Mouse (Mus musculus) forebrain, embryonic 11.5 days (tissue): ENCODE results near the gene Wars2. TPM values are rescaled to one million over a fixed set of nuclear protein-coding genes. Genes with fewer than 3 reads are reported as not detected.

Source experiments
- ATAC-seq: fragments of 200-750 bp; cut with Nextera tagmentation; replicated peaks from 2 replicates; pipeline ENCODE4 v1.8.0; 2017; ENCODE audit warnings: moderate TSS enrichment; ENCODE audit not compliant: low FRiP score
- DNase-seq: peaks from one replicate; pipeline ENCODE4 v3.0.0-alpha.2; 2017; ENCODE audit warnings: low spot score
- H3K27ac ChIP-seq: fragments of 300-500 bp; sonication (generic); 2 replicates; pipeline ENCODE4 v1.5.1; 2014; ENCODE audit warnings: low read depth, low read length
- H3K27me3 ChIP-seq: fragments of 300-500 bp; sonication (generic); 2 replicates; pipeline ENCODE4 v1.6.1; 2014; ENCODE audit warnings: mild to moderate bottlenecking, low read length, mixed read lengths; ENCODE audit not compliant: control insufficient read depth, insufficient read depth
- H3K36me3 ChIP-seq: fragments of 300-500 bp; sonication (generic); 2 replicates; pipeline ENCODE4 v1.6.1; 2014; ENCODE audit warnings: mild to moderate bottlenecking, low read length, moderate library complexity, mixed read lengths; ENCODE audit not compliant: control insufficient read depth, insufficient read depth
- H3K4me1 ChIP-seq: fragments of 300-500 bp; sonication (generic); replicated peaks from 2 replicates; pipeline ENCODE4 v1.6.1; 2014; ENCODE audit warnings: low read length, mixed read lengths; ENCODE audit not compliant: control insufficient read depth, insufficient read depth
- H3K4me2 ChIP-seq: fragments of 300-500 bp; sonication (generic); 2 replicates; pipeline ENCODE4 v1.6.1; 2014; ENCODE audit warnings: low read depth, mild to moderate bottlenecking, low read length, moderate library complexity, mixed read lengths; ENCODE audit not compliant: severe bottlenecking
- H3K4me3 ChIP-seq: fragments of 300-500 bp; sonication (generic); 2 replicates; pipeline ENCODE4 v1.5.1; 2014; ENCODE audit warnings: low read depth, low read length
- H3K9ac ChIP-seq: fragments of 300-500 bp; sonication (generic); 2 replicates; pipeline ENCODE4 v1.6.1; 2014; ENCODE audit warnings: low read length
- H3K9me3 ChIP-seq: fragments of 300-500 bp; sonication (generic); 2 replicates; pipeline ENCODE4 v1.6.1; 2016; ENCODE audit warnings: low read length, mixed read lengths; ENCODE audit not compliant: control insufficient read depth
- WGBS: fragments of 180-500 bp; shearing (Covaris S2); extraction: QIAGEN DNeasy Blood & Tissue Kit; methylation state at CpG from one replicate; pipeline ENCODE4 v1.1.7; 2014; 5-methylcytosine and 5-hydroxymethylcytosine counted together
- polyA plus RNA-seq: library from polyadenylated mRNA; unstranded; fragments of >200 nt; fragmentation: Nextera tagmentation; extraction: Ambion mirVana; gene quantifications from 2 replicates; pipeline ENCODE4 v1.2.1, GENCODE M21; 2014

Gene Wars2
- 5.9 and 7.5 TPM in 2 replicates for polyA plus RNA-seq

GRCm38 (mm10) chr3:99140940-99141854, at the start of gene Wars2:
Gene Wars2, plus strand, starts transcription at chr3:99141068.
- no peaks in the 10 kb centered on the region for H3K27me3 ChIP-seq
- peak within 1 kb of the TSS; percentile 71 for H3K4me2 ChIP-seq
- peak; percentile 96 for DNase-seq
- ATAC-seq = peak; percentile 100
- H3K4me3 ChIP-seq = peak within 1 kb of the TSS; percentile 49
- no peaks in the 10 kb centered on the region for H3K9me3 ChIP-seq
- H3K27ac ChIP-seq = peak within 1 kb of the TSS; percentile 87
- no peaks in the 10 kb centered on the region for H3K36me3 ChIP-seq
- under 1% methylated on average over 57 of the region's 57 CpGs for WGBS
- no peaks in the 10 kb centered on the region for H3K4me1 ChIP-seq
- peak within 1 kb of the TSS; percentile 65 for H3K9ac ChIP-seq

GRCm38 (mm10) chr3:99096816-99097215, 44.1 kb upstream of the Wars2 start:
- DNase-seq = no peak
- WGBS = 79% methylated on average over 3 of the region's 3 CpGs

GRCm38 (mm10) chr3:99110353-99111213, 30.3 kb upstream of the Wars2 start:
- Histone ChIP-seq H3K9ac (no peak overlapping the region), H3K27ac (no peak overlapping the region), H3K4me2 (no peak overlapping the region), H3K4me3 (no peak overlapping the region), H3K9me3 (no peaks in the 10 kb centered on the region), H3K36me3 (no peaks in the 10 kb centered on the region), H3K27me3 (no peaks in the 10 kb centered on the region), H3K4me1 (no peaks in the 10 kb centered on the region)
- 68% methylated on average over 9 of the region's 9 CpGs for WGBS
- ATAC-seq (no peak), DNase-seq (no peak)

More at GRCm38 (mm10) chr3:99096816-99097215, 44.1 kb upstream of the Wars2 start:
- Histone ChIP-seq H3K9me3 (no peaks in the 10 kb centered on the region; the same call in 1 of the 2 replicates), H3K27me3 (no peaks in the 10 kb centered on the region), H3K4me1 (no peaks in the 10 kb centered on the region), H3K4me2 (no peak overlapping the region), H3K9ac (no peak overlapping the region), H3K27ac (no peak overlapping the region), H3K4me3 (no peak overlapping the region), H3K36me3 (no peaks in the 10 kb centered on the region)
- no peak for ATAC-seq

GRCm38 (mm10) chr3:99111214-99111608, 29.7 kb upstream of the Wars2 start:
- Histone ChIP-seq H3K27ac (no peak overlapping the region), H3K4me2 (no peak overlapping the region), H3K4me1 (no peaks in the 10 kb centered on the region), H3K9me3 (no peaks in the 10 kb centered on the region), H3K9ac (no peak overlapping the region), H3K27me3 (no peaks in the 10 kb centered on the region), H3K36me3 (no peaks in the 10 kb centered on the region), H3K4me3 (no peak overlapping the region)
- DNase-seq = no peak
- no peak for ATAC-seq
- 85% methylated on average over 5 of the region's 5 CpGs for WGBS

- no peaks in the 10 kb centered on the region for H3K4me1 ChIP-seq
- ATAC-seq = no peak
- WGBS = 83% methylated on average over 7 of the region's 7 CpGs
- no peaks in the 10 kb centered on the region for H3K36me3 ChIP-seq
- DNase-seq = no peak
- H3K27me3 ChIP-seq = no peaks in the 10 kb centered on the region
- no peak overlapping the region for H3K27ac ChIP-seq
- no peak overlapping the region for H3K9ac ChIP-seq
- no peaks in the 10 kb centered on the region for H3K9me3 ChIP-seq
- no peak overlapping the region for H3K4me3 ChIP-seq
- no peak overlapping the region for H3K4me2 ChIP-seq
These were observed 27.5 kb upstream of the Wars2 start for GRCm38 (mm10) chr3:99113266-99113837.

GRCm38 (mm10) chr3:99120942-99121341, 19.9 kb upstream of the Wars2 start:
- no peak overlapping the region for H3K4me2 ChIP-seq
- H3K4me3 ChIP-seq = no peak overlapping the region
- no peaks in the 10 kb centered on the region for H3K4me1 ChIP-seq
- no peak overlapping the region for H3K9ac ChIP-seq
- DNase-seq = no peak
- H3K27me3 ChIP-seq = no peaks in the 10 kb centered on the region
- ATAC-seq = no peak
- H3K9me3 ChIP-seq = no peaks in the 10 kb centered on the region
- no peak overlapping the region for H3K27ac ChIP-seq
- WGBS = 80% methylated on average over 2 of the region's 2 CpGs
- no peaks in the 10 kb centered on the region for H3K36me3 ChIP-seq

- Histone ChIP-seq H3K9ac (no peak overlapping the region), H3K36me3 (no peaks in the 10 kb centered on the region), H3K4me2 (no peak overlapping the region), H3K27me3 (no peaks in the 10 kb centered on the region), H3K4me1 (no peaks in the 10 kb centered on the region), H3K27ac (no peak overlapping the region), H3K9me3 (no peaks in the 10 kb centered on the region), H3K4me3 (no peak overlapping the region)
- DNase-seq (no peak), ATAC-seq (no peak)
- 87% methylated on average over 1 of the region's 1 CpGs for WGBS
These were observed 10.3 kb upstream of the Wars2 start for GRCm38 (mm10) chr3:99130521-99130920.

- Histone ChIP-seq H3K9ac (no peak overlapping the region), H3K27me3 (no peaks in the 10 kb centered on the region), H3K36me3 (no peaks in the 10 kb centered on the region), H3K9me3 (no peaks in the 10 kb centered on the region), H3K4me1 (no peaks in the 10 kb centered on the region), H3K4me2 (no peak overlapping the region), H3K27ac (no peak overlapping the region), H3K4me3 (no peak overlapping the region)
- WGBS = 89% methylated on average over 4 of the region's 4 CpGs
- DNase-seq (no peak), ATAC-seq (no peak)
These were observed 8.9 kb upstream of the Wars2 start for GRCm38 (mm10) chr3:99131973-99132372.
